Mouse (Mus musculus): ENCODE measurements around the gene Cyp4f39. TPM values are rescaled to one million over a fixed set of nuclear protein-coding genes. Genes with fewer than 3 reads are reported as not detected.
"Not testable (repeated sequence)": the region's sequence is repeated elsewhere in the genome, so short reads cannot be mapped to it uniquely, and the experiment has no call there.

Gene Cyp4f39
- total RNA-seq, 2 experiments from 2014 or later, result not detected

GRCm38 (mm10) chr17:32470795-32471194 lies 18.3 kb downstream of the Cyp4f39 start:
- intact Hi-C loops (cut with DNase I), result no loop called here

GRCm38 (mm10) chr17:32472176-32472575 lies 19.7 kb downstream of the Cyp4f39 start:
- intact Hi-C loops (cut with DNase I), result no loop called here
- DNase-seq (ENCODE audit: low spot score in 2 of 2), result no peak

More at GRCm38 (mm10) chr17:32470795-32471194, 18.3 kb downstream of the Cyp4f39 start:
- no peak for DNase-seq (ENCODE audit: low spot score in 2 of 2)

GRCm38 (mm10) chr17:32474954-32475560 lies 22.5 kb downstream of the Cyp4f39 start:
- intact Hi-C loops (cut with DNase I), result no loop called here
- no peak for DNase-seq (ENCODE audit: low spot score in 2 of 2)

GRCm38 (mm10) chr17:32477204-32477603 lies 24.7 kb downstream of the Cyp4f39 start:
- intact Hi-C loops (cut with DNase I), result no loop called here
- no peak for DNase-seq (ENCODE audit: low spot score in 2 of 2)

- DNase-seq (ENCODE audit: low spot score in 2 of 2), result no peak
- intact Hi-C loops (cut with DNase I), result no loop called here
These were observed 26.2 kb downstream of the Cyp4f39 start for GRCm38 (mm10) chr17:32478727-32479126.

- DNase-seq (ENCODE audit: low spot score in 2 of 2), result no peak
- intact Hi-C loops (cut with DNase I), result no loop called here
These were observed 27.3 kb downstream of the Cyp4f39 start for GRCm38 (mm10) chr17:32479554-32480506.

GRCm38 (mm10) chr17:32481766-32482165 lies 29.2 kb downstream of the Cyp4f39 start:
- no peak for DNase-seq (ENCODE audit: low spot score in 2 of 2)
- intact Hi-C loops (cut with DNase I), result no loop called here

GRCm38 (mm10) chr17:32483200-32483599 lies 30.7 kb downstream of the Cyp4f39 start:
- DNase-seq (ENCODE audit: low spot score in 2 of 2), result peak; percentile 34 to 39
- intact Hi-C loops (cut with DNase I), result no loop called here

- intact Hi-C loops (cut with DNase I), result no loop called here
- DNase-seq (ENCODE audit: low spot score in 2 of 2), result no peak
These were observed 39.9 kb downstream of the Cyp4f39 start for GRCm38 (mm10) chr17:32492349-32492980.

- peak; percentile 69 to 80 for DNase-seq (ENCODE audit: low spot score in 2 of 2)
- intact Hi-C loops (cut with DNase I), result loop anchor here (1.0 kb wide), 2 partner anchors 105 to 145 kb away; partner anchors contain the start of gene Wiz
These were observed 42.1 kb downstream of the Cyp4f39 start for GRCm38 (mm10) chr17:32494601-32495000.

- DNase-seq (ENCODE audit: low spot score in 2 of 2); intact Hi-C loops (cut with DNase I): not testable (repeated sequence)
These were observed 48.0 kb downstream of the Cyp4f39 start for GRCm38 (mm10) chr17:32500511-32500910.

GRCm38 (mm10) chr17:32501051-32501450 lies 48.5 kb downstream of the Cyp4f39 start:
- no peak for DNase-seq (ENCODE audit: low spot score in 2 of 2)
- intact Hi-C loops (cut with DNase I), result no loop called here

- intact Hi-C loops (cut with DNase I), result no loop called here
- DNase-seq (ENCODE audit: low spot score in 2 of 2), result no peak
These were observed 50.6 kb downstream of the Cyp4f39 start for GRCm38 (mm10) chr17:32503111-32503510.

- no peak for DNase-seq (ENCODE audit: low spot score in 2 of 2)
- intact Hi-C loops (cut with DNase I), result no loop called here
These were observed 53.6 kb downstream of the Cyp4f39 start, which contains the start of gene Cyp4f17 for GRCm38 (mm10) chr17:32505851-32506728. Gene Cyp4f17, plus strand, starts transcription at chr17:32506050.

GRCm38 (mm10) chr17:32506729-32507245 lies 54.3 kb downstream of the Cyp4f39 start:
- intact Hi-C loops (cut with DNase I), result no loop called here
- DNase-seq (ENCODE audit: low spot score in 2 of 2), result no peak

- no peak for DNase-seq (ENCODE audit: low spot score in 2 of 2)
- intact Hi-C loops (cut with DNase I), result no loop called here
These were observed 63.6 kb downstream of the Cyp4f39 start for GRCm38 (mm10) chr17:32516126-32516525.

GRCm38 (mm10) chr17:32521981-32522380 lies 69.5 kb downstream of the Cyp4f39 start:
- intact Hi-C loops (cut with DNase I), result no loop called here

GRCm38 (mm10) chr17:32522386-32522785 lies 69.9 kb downstream of the Cyp4f39 start:
- intact Hi-C loops (cut with DNase I), result no loop called here
- DNase-seq (ENCODE audit: low spot score in 2 of 2), result no peak

More at GRCm38 (mm10) chr17:32521981-32522380, 69.5 kb downstream of the Cyp4f39 start:
- DNase-seq (ENCODE audit: low spot score in 2 of 2), result no peak

GRCm38 (mm10) chr17:32522816-32523215 lies 70.3 kb downstream of the Cyp4f39 start:
- intact Hi-C loops (cut with DNase I), result no loop called here
- no peak for DNase-seq (ENCODE audit: low spot score in 2 of 2)

Measured in left cerebral cortex, postnatal 25 days (tissue).